Mouse (Mus musculus): ENCODE measurements around the gene Simc1. TPM values are rescaled to one million over a fixed set of nuclear protein-coding genes. Genes with fewer than 3 reads are reported as not detected.
A peak's percentile ranks its signal among the peaks of the same experiment; 100 is the strongest.

Simc1 gene
- polyA plus RNA-seq, 1 experiment from 2014 or later = 5.1 TPM

GRCm38 (mm10) chr13:54589996-54590951, 86.7 kb downstream of the Simc1 start, which contains the start of the genes Nop16 and Higd2a:
Nop16 (minus strand) TSS chr13:54590090.
Higd2a (plus strand) TSS chr13:54590207.
- Histone ChIP-seq H3K4me2 (ENCODE audit: low read depth, low read length) (peak within 1 kb of the TSS; percentile 68), H3K27me3 (replicated peaks; ENCODE audit: control insufficient read depth, insufficient read depth, low read length) (no peaks in the 10 kb centered on the region), H3K9me3 (ENCODE audit: control insufficient read depth, low read length) (no peaks in the 10 kb centered on the region), H3K4me1 (ENCODE audit: control insufficient read depth, insufficient read depth, low read length) (peaks cover 14% of the 10 kb centered on the region), H3K36me3 (ENCODE audit: control insufficient read depth, insufficient read depth, low read length) (peaks cover 4% of the 10 kb centered on the region; the same call in 1 of the 2 replicates), H3K27ac (ENCODE audit: low read length) (peak within 1 kb of the TSS; percentile 83), H3K4me3 (ENCODE audit: low read length) (peak within 1 kb of the TSS; percentile 93), H3K9ac (ENCODE audit: low read depth, low read length) (peak within 1 kb of the TSS; percentile 93)
- WGBS = under 1% methylated on average over 51 of the region's 51 CpGs
- ATAC-seq = peak; percentile 98

GRCm38 (mm10) chr13:54591776-54592356, 88.3 kb downstream of the Simc1 start:
- Histone ChIP-seq H3K9me3 (ENCODE audit: control insufficient read depth, low read length) (no peaks in the 10 kb centered on the region), H3K4me1 (ENCODE audit: control insufficient read depth, insufficient read depth, low read length) (peaks cover 21% of the 10 kb centered on the region), H3K36me3 (ENCODE audit: control insufficient read depth, insufficient read depth, low read length) (0 out of 2 replicates have a peak, but pooled peaks cover 3% of the 10 kb centered on the region), H3K4me2 (ENCODE audit: low read depth, low read length) (0 out of 2 replicates have a peak overlapping the region, but pooled peaks have one; percentile 68), H3K27me3 (replicated peaks; ENCODE audit: control insufficient read depth, insufficient read depth, low read length) (no peaks in the 10 kb centered on the region), H3K27ac (ENCODE audit: low read length) (no peak overlapping the region), H3K4me3 (ENCODE audit: low read length) (no peak overlapping the region), H3K9ac (ENCODE audit: low read depth, low read length) (no peak overlapping the region)
- no peak for ATAC-seq
- WGBS = 92% methylated on average over 8 of the region's 8 CpGs

DNA sequence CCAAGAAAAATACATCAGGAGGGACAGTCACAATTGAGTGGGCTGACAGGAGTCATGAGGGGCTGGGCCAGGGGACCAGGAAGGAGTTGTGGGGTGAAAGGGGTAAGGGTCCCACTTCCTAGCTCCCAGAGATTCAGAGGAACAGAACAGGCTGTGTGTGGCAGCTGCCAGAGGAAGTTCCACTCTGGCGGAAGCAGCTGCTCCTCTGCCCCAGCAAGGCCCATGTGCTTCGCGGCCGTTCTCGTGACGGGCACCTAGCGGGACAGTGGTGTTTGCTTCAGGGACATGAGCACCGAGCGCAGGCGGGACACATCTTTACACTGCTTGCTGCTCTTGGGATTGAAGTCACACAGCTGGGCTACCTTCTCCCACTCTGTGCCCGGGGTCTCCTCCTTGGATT, 90.0 kb downstream of the Simc1 start:
- H3K4me2 ChIP-seq (ENCODE audit: low read depth, low read length) = no peak overlapping the region
- H3K27ac ChIP-seq (ENCODE audit: low read length) = no peak overlapping the region
- 89% methylated on average over 11 of the region's 11 CpGs for WGBS
- peaks cover 21% of the 10 kb centered on the region for H3K4me1 ChIP-seq (ENCODE audit: control insufficient read depth, insufficient read depth, low read length)
- no peak overlapping the region for H3K4me3 ChIP-seq (ENCODE audit: low read length)
- no peaks in the 10 kb centered on the region for H3K9me3 ChIP-seq (ENCODE audit: control insufficient read depth, low read length)
- H3K36me3 ChIP-seq (ENCODE audit: control insufficient read depth, insufficient read depth, low read length) = no peaks in the 10 kb centered on the region
- ATAC-seq = no peak
- H3K9ac ChIP-seq (ENCODE audit: low read depth, low read length) = no peak overlapping the region
- no peaks in the 10 kb centered on the region for H3K27me3 ChIP-seq (replicated peaks; ENCODE audit: control insufficient read depth, insufficient read depth, low read length)

- Histone ChIP-seq H3K9ac (ENCODE audit: low read depth, low read length) (no peak overlapping the region), H3K27ac (ENCODE audit: low read length) (peak overlapping the region; percentile 24; the same call in 1 of the 2 replicates), H3K36me3 (ENCODE audit: control insufficient read depth, insufficient read depth, low read length) (no peaks in the 10 kb centered on the region), H3K9me3 (ENCODE audit: control insufficient read depth, low read length) (no peaks in the 10 kb centered on the region), H3K4me1 (ENCODE audit: control insufficient read depth, insufficient read depth, low read length) (peaks cover 14% of the 10 kb centered on the region), H3K27me3 (replicated peaks; ENCODE audit: control insufficient read depth, insufficient read depth, low read length) (no peaks in the 10 kb centered on the region), H3K4me2 (ENCODE audit: low read depth, low read length) (no peak overlapping the region), H3K4me3 (ENCODE audit: low read length) (no peak overlapping the region)
- peak; percentile 58 for ATAC-seq
- WGBS = 60% methylated on average over 8 of the region's 8 CpGs
These were observed 92.6 kb downstream of the Simc1 start for GRCm38 (mm10) chr13:54596107-54596690.

DNA sequence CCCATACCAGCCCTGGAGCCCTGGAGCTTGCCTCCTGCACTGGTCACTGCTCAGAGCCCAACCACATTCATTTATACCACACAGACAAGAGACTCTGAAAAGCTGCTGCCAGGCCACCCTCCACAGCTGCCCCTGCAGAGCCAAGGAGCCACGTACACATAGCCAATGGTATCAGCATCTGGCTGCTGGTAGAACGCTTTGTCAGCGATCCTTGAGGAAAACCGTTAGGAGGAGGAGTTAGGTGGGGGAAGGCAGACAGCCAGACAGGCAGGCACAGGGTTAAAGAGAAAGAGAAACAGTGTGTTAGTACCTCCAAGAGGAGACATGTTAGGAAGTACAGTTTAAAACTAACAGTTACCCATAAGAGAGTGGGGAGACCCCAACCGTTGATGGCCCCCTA, 93.3 kb downstream of the Simc1 start:
- no peaks in the 10 kb centered on the region for H3K27me3 ChIP-seq (replicated peaks; ENCODE audit: control insufficient read depth, insufficient read depth, low read length)
- no peak overlapping the region for H3K4me3 ChIP-seq (ENCODE audit: low read length)
- H3K9ac ChIP-seq (ENCODE audit: low read depth, low read length) = 0 out of 2 replicates have a peak overlapping the region, but pooled peaks have one; percentile 21
- no peak; the same call in 1 of the 2 replicates for ATAC-seq
- no peak overlapping the region for H3K4me2 ChIP-seq (ENCODE audit: low read depth, low read length)
- H3K36me3 ChIP-seq (ENCODE audit: control insufficient read depth, insufficient read depth, low read length) = no peaks in the 10 kb centered on the region
- peaks cover 9% of the 10 kb centered on the region for H3K4me1 ChIP-seq (ENCODE audit: control insufficient read depth, insufficient read depth, low read length)
- no peaks in the 10 kb centered on the region for H3K9me3 ChIP-seq (ENCODE audit: control insufficient read depth, low read length)
- 59% methylated on average over 5 of the region's 5 CpGs for WGBS
- H3K27ac ChIP-seq (ENCODE audit: low read length) = 0 out of 2 replicates have a peak overlapping the region, but pooled peaks have one; percentile 24

GRCm38 (mm10) chr13:54598622-54599143, 95.1 kb downstream of the Simc1 start:
- H3K4me1 ChIP-seq (ENCODE audit: control insufficient read depth, insufficient read depth, low read length) = peaks cover 25% of the 10 kb centered on the region
- no peaks in the 10 kb centered on the region for H3K36me3 ChIP-seq (ENCODE audit: control insufficient read depth, insufficient read depth, low read length)
- no peak overlapping the region for H3K4me3 ChIP-seq (ENCODE audit: low read length)
- no peaks in the 10 kb centered on the region for H3K9me3 ChIP-seq (ENCODE audit: control insufficient read depth, low read length)
- 88% methylated on average over 12 of the region's 12 CpGs for WGBS
- H3K4me2 ChIP-seq (ENCODE audit: low read depth, low read length) = no peak overlapping the region
- H3K9ac ChIP-seq (ENCODE audit: low read depth, low read length) = no peak overlapping the region
- no peaks in the 10 kb centered on the region for H3K27me3 ChIP-seq (replicated peaks; ENCODE audit: control insufficient read depth, insufficient read depth, low read length)
- H3K27ac ChIP-seq (ENCODE audit: low read length) = no peak overlapping the region; the same call in 1 of the 2 replicates
- ATAC-seq = no peak

Small RNA genes within 50 kb of the gene (microRNA-seq; reads per million reads assigned to microRNA genes)
- gene Gm24195 = not detected

Other genes with a start within 250 kb of the Simc1 start
- 4.1 and 5.1 TPM in 2 replicates for gene Cplx2, start 132.4 kb upstream of the Simc1 start, polyA plus RNA-seq (2015; fragmentation: Nextera tagmentation; extraction: Ambion mirVana)
- 86.3 and 90.6 TPM in 2 replicates for gene Thoc3, start 34.9 kb upstream of the Simc1 start, polyA plus RNA-seq (2015; fragmentation: Nextera tagmentation; extraction: Ambion mirVana)
- 126 and 127 TPM in 2 replicates for gene 4833439L19Rik, start 61.7 kb downstream of the Simc1 start, polyA plus RNA-seq (2015; fragmentation: Nextera tagmentation; extraction: Ambion mirVana)
- gene Arl10, start 71.2 kb downstream of the Simc1 start, polyA plus RNA-seq (2015; fragmentation: Nextera tagmentation; extraction: Ambion mirVana) = 18.8 and 21.5 TPM in 2 replicates
- 75.3 and 91.4 TPM in 2 replicates for gene Nop16, start 86.3 kb downstream of the Simc1 start, polyA plus RNA-seq (2015; fragmentation: Nextera tagmentation; extraction: Ambion mirVana)
- gene Higd2a, start 86.4 kb downstream of the Simc1 start, polyA plus RNA-seq (2015; fragmentation: Nextera tagmentation; extraction: Ambion mirVana) = 260 TPM in 2 replicates
- 80.1 and 87.4 TPM in 2 replicates for gene Cltb, start 107.6 kb downstream of the Simc1 start, polyA plus RNA-seq (2015; fragmentation: Nextera tagmentation; extraction: Ambion mirVana)
- gene Faf2, start 118.0 kb downstream of the Simc1 start, polyA plus RNA-seq (2015; fragmentation: Nextera tagmentation; extraction: Ambion mirVana) = 61.0 and 70.2 TPM in 2 replicates
- 48.9 and 59.3 TPM in 2 replicates for gene Rnf44, start 190.1 kb downstream of the Simc1 start, polyA plus RNA-seq (2015; fragmentation: Nextera tagmentation; extraction: Ambion mirVana)
- gene Cdhr2, start 197.7 kb downstream of the Simc1 start, polyA plus RNA-seq (2015; fragmentation: Nextera tagmentation; extraction: Ambion mirVana) = 64.2 and 94.9 TPM in 2 replicates
- gene Gprin1, start 246.1 kb downstream of the Simc1 start, polyA plus RNA-seq (2015; fragmentation: Nextera tagmentation; extraction: Ambion mirVana) = 0.15 and 0.16 TPM in 2 replicates